Mouse (Mus musculus) layer of hippocampus, adult 18-20 months (tissue): ENCODE measurements at regions not wholly inside any gene's neighbourhood (a gene's known extent, or its start where the extent isn't known, plus 50 kb on each side); places are given as distances from the start of the nearest gene placed in this dataset.

Experiments used
- DNase-seq, 2 experiments: peaks; one replicate each; pipeline ENCODE4 v3.0.0; 2022; ENCODE audit warnings: low spot score in 2 of 2

DNA sequence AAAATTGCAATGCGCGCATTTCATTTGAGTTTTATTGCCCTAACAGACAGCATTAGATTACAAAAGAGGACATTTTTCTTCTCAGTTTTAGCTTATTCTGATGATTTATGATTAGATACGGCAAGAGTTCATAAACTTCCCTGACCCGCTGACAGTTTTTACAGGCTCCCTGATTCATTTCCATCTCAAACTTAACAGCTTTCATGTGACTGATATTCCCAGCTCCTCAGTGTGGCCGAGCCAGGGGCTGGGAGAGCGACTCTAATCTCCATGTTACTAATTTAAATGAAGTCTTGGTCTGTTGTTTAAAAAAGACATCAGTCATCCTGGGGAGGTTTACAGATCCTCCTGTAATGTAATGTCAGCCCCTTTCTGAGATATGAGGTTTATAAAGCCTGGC, 355.5 kb upstream of the Prox1 start:
- no peak for DNase-seq

DNA sequence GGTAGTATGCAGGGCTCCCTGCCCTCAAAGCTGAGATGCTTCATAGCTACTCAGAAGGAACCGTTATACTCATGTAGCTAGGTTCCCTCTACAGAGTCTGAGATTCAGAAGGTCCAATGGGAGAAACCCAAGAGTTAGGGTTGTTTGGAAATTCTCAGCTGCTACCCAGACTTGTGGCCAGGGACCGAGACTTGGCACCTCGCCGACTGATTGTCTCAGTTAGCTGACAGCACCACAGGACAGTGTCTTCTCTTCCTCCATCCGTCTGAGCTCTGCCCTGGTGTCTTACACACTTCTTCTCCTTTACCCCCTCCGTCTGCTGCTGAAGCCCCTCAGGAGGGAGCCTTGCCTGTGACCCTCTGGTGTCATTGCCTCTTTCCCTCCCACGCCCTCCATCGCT, 329.6 kb upstream of the Prox1 start:
- no peak for DNase-seq

DNA sequence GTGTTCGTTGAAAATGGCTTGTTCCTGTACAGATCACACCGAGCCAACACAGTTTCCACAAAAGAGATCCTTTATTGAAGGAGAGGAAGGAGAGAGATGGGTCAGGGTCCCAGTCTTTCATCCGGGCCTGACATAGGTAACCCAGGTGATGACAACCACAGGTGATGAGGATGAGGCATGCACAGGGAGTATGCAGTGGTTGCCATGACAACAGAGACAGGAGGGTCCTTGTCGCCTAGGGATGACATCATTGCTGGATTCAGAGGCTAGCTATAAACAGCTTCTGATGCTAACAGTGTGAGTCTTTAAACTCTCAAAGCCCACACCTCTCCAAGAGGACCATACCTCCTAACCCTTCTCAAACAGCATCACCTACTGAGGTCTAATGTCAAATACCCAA, 327.0 kb upstream of the Prox1 start:
- no peak for DNase-seq

DNA sequence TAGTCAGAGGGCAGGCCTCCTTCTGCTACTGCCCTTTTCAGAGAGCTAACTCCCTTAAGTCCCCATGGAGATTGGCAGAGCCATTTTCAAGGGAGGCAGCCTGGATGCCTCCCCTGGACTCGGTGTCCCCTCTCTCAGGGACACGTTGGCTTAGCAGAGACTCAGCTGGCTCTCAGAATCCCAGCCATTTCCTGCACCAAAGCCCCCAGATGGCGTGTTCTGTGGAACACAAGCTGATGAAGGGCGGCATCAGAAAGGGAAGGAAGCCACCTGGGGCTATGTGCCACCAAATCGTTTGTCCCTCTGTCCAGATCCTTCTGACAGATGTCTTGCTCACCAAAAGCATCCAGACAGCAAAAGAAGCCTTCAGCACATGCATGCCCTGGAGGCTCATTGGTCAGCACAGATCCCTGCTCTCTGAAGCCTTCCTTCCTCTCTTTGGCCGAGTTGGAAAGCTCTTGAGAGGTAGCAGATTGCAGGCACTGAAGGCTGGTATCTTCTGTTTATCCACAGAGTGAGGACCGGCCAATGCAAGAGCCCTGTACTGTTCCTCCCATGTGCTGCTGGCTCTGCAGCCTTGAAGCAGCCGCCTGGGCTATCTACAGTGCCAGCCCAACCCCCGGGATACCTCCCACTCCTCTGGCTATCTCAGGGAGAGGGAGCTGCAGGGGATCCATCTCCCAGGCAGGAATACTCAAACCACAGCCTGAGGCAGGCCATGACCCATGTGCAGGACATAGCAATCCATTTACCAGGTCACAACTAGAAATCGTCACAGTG, 325.4 kb upstream of the Prox1 start:
- peak; percentile 32 to 57 for DNase-seq

DNA sequence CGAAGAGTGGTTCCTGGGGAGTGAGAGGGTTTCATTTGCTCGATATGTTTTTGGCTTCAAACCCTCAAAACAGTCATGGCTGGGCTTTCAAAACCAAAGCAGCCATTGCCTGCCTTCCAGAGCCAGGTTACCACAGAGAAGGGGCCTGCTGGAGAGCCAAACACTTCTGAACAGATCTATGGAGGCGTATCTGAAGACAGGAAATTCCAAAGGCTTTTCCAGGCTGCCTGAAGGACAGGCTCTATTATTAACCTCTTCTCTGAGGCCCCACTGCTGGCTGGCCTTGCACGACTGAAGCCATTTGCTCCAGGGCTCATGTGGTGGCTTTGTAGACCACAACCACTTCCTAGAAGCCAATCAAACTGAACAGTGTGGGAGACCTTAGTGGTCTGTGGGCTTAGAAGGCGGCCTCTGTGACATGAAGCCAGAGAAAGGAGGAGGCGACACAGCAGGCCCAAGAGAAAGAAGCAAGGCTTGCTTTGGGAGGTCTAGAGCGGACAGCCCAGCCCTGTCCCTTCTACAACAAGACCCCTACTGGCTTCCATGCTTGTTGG, 316.1 kb upstream of the Prox1 start:
- DNase-seq: no peak

DNA sequence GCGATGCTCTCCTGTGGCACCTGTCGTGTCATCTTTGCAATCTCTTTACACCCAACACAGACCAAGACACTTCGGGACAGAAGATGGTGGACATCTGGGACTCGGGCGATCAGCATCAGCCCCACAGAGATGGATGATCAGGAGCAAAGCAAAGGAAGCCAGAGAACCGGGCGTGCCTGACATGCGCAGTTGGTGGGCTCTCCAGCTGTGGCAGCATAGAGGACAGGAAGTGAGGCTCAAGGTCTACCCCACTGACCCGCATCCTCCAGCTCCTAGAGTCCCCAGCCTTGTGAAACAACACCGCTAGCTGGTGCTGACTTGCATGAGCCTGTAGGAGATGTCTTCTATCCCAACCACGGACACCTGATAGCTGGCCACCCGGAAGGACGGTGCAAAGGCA, 312.9 kb upstream of the Prox1 start:
- DNase-seq: no peak

DNA sequence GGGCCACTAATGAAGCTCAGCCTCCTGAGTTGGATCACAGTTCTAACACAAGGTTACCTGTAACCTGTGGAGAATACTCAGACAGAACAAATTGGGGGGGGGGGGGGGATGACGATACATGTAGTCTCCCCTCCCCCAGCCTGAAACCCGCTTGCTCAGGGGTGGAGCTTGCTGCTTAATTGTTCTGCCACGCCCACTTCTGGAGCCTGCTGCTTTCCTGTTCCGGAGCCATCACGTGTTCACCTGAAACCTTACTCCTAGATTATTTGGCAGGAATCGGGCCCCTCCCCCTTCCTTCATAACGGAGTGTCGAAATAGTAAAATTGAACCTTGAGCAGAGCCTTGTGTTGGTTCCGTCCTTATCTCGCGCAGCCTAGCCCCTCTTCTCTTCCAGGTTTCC, 310.6 kb upstream of the Prox1 start:
- no peak for DNase-seq

DNA sequence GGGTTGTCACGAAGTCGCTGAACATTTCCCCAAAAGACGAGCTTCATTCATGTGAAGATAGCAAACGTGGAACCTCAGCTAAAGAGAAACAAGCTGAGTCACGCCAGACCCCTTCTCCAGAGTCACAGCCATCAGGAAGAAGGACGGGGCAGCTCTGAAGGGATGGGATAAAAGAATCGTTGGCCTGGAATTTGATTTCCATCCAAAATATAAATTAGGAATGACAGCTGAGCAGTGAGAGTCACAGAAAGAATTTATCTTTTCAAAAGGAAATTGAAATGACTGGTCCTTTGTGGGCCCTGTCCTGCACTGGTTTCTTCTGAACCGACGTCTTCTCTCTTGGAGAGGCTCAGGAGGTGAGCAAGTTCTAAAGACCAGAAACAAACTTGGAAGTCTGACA, 310.1 kb upstream of the Prox1 start:
- DNase-seq: no peak

DNA sequence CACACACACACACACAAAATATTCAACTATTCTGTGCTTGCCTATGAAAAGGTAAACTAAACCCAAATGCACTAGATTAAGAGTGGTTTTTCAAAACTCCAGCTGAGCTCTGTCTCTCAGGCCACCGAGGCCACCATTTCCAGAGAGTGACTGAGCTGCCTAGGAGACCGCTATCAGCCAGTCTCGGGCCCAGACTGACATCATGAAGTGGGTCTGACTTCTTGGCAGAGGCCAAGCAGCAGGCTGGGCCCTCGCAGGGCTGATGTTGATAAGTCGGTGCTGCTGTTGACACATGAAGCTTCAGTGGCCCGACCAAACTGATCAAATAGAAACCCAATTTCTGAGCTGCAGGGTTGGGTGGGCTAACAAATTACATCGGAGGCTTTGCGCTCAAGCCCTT, 302.2 kb upstream of the Prox1 start:
- DNase-seq: no peak

DNA sequence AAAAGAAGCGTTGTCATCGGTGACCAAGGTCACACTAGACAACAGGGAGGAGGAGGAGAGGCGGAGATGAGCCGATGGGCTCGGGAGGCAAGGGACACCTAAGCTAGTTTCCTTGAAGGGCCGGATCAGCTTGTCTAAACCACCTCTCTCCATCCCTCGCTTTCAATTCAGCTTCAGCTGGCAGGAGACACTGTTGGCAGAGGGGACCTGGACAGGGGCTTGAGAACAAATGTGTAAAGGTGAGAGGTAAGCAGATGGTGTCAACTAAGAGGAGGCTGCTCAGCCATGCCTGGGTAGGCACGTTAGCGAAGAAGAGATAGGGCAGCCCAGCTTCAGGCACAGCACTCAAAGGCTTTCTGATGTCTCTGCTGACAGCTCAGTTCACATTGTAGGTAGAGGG, 299.8 kb upstream of the Prox1 start:
- no peak for DNase-seq

DNA sequence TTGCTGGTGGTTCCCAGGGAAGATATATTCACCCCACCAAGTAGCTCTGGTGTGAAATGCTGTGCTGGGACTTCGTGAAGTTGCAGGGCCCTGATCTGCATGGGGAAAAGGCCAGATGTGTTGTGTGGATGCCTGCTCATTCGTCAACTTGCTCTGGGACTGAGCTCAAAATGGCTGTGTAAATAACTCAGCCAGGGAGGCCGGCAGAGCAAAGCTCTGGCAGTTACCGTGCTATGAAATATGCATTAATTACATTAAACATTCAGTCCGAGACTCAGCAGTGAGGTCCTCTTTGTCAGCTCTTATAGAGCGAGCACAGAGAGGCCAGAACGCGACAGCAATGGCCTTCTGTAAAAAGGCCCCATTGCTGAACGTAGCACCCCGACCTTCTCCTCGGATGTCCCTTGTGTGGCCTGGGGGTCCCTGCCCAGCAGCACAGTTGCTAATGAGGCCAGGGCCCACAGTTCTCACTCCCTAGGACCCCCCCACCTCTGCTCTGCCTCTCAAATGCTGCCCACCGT, 287.1 kb upstream of the Prox1 start:
- no peak for DNase-seq

DNA sequence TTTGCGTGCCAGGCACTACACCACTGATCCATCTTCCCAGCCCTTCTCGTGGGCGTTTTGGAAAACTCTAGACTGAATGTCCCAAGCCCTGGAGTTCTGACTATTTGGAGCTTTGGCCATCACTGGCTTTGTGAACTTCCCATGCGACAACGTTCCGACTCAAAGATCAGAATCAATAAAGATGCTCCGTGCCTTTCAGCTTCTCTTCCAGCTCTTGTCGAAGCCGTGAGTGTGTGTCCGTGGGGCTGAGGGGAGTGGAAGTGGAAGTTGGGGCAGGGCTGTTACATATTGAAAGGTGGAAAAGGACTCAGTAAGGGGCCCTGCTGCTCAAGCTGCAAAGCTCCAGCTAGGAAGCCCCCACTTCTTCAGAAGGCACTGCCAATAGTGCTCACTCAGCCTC, 283.0 kb upstream of the Prox1 start:
- no peak for DNase-seq

DNA sequence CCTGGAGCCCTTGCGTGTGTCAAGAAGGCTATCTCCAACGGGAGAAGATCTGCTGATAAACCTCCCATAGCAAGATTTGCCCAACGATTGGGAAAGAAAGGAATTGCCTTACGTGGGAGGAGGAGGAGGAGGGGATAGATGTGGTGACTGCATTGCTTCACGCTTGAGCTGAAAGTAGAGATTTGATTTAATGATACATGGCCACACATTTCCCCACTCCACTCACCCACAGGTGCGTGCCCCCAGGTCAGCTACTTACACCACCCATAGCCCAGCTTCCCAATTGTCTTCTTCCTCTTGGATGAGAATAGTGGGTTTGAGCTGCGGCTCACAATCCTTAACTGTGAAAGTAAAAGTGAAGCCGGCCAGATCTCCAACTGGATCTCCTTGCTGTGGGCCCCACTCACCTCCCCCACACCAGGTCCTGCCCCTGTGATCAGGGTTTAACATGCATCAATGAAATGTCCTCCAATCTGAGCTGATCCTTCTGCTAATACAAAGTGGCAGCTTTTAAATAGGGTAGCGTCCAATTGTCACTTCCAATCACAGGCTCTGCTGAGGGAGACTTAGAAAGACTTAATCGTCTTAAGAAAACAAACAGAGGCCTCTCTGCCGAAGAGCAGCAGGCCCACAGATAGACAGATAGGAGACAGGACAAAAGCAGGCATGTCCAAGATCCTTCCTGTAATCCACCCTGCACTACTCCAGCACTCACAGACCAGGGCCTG, 281.8 kb upstream of the Prox1 start:
- no peak for DNase-seq

DNA sequence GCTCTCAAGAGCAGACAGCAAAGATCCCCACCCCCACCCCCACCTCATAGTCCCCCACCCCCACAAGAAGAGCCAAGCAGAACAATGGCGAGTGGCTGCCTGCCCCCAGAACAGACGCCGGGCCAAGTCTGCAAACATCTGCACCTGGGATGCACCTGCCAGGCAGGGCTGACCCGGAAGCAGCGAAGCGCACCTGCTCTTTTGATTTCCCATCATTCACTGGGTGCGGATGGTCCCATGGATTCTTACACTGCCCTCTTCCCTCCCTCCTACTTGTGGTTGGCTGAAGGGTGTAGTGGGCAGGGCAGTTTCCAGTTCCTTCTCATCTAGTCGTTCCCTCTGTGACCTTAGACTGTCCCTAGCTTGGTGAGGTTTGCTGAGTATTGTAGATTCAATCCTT, 277.7 kb upstream of the Prox1 start:
- DNase-seq: no peak

DNA sequence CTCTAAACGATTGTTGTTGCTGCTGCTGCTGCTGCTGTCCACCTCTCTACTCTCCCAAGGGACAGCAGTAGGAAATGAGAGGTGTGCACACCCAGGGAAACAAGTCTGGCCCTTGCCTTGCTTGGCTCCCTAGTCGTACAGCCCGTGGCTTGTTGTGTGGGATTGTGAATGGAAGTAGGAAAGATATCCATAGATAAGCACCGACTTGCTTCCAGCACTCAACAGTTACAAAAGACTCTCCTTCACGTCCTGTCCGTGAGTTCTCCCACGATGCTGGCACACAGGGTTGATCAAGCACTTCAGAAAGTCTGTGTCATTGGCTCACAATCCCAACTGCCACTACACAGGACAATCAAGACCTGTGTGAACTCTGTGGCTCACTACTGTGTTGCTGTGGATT, 276.7 kb upstream of the Prox1 start:
- no peak for DNase-seq

DNA sequence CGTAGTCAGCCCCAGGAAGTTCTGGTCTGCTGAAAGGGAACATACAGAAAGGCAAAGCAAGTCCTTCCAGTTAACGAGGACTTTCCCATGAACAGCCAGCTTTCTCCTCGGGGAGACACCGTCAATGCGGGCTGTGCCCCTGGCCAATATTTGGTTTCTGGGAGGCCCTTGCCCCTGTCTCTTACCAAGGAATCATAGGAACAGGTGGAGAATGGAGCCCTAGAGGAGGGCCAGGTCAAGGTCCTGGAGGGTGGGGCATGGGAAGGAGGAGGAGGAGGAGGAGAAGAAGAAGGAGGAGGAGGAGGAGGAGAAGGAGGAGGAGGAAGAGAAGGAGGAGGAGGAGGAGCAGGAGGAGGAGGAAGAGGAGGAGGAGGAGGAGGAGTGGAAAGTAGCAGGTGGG, 276.2 kb upstream of the Prox1 start:
- DNase-seq: no peak

DNA sequence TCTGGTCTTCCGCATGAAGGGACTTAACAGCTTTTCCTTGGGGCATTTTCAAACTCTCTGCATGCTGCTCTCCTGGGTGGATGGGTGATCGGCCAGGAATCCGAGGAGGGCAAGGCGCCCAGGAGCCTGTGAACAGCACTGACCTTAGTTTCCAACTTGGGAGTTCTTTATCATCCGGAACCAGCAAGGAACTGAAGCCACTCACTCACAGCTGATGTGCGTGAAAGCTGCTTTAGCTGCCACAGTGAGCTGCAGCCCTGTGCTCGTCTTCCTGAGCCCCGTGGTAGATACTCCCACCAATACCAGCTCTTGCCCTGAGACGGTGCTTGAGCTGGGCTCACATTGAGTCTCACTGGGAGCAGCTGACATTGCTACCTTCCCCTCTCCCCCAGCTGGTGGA, 273.9 kb upstream of the Prox1 start:
- DNase-seq: no peak

DNA sequence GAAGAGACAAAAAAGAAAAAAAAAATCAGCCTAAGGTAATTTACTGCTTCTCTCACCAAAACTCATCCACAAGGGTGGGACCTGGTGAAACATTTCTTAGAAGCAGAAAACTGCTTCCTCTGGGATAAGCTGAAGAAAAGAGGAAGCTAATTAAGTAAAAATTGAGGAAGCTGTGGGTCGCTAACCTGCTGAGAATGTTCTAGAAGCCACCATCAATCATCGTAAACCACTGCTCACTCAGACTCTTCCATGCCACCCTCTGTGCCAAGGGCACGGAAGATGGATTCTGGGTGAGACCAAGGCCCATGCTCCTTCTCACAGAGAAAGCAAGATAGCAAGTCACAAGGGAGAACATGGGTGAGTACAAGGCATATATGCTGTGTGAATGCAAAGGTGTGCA, 272.7 kb upstream of the Prox1 start:
- no peak for DNase-seq

DNA sequence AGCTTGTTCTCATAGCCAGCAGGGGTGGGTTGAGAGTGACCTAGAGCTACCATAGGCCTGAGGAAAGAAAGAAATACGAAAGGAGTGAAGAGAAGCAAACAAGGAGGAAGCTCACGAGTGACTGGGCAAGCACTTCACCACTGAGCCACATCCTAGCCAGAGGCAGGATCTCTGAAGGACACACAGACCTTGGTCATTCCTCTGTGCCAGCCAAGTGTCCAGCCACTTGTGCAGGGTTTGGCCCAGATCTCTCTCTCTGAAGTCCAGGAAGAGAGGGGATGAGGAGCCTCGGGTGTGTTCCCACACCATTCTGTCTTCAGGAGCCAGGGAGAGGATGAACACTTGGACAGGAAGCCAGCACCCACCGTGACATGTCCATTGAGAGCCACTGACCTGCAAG, 271.7 kb upstream of the Prox1 start:
- no peak for DNase-seq

DNA sequence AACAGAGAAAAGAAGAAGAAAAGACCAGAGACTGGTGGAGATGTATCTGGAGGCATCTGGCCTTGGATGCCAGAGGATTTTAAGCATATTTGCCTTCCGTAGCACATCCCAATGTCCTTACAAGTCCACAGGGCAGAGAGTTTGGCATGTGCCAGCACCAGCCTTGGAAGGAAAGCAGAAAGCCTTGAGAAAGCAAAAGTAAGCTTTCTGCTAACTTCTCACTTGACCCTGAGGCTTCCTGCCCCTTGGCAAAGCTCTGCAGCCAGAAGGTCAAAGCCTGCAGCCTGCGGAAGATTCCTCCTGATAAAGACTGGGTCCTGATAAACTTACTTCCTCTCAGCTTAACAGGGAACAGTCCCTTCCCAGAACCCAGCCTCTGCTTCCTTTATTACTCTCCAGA, 268.3 kb upstream of the Prox1 start:
- no peak for DNase-seq

DNA sequence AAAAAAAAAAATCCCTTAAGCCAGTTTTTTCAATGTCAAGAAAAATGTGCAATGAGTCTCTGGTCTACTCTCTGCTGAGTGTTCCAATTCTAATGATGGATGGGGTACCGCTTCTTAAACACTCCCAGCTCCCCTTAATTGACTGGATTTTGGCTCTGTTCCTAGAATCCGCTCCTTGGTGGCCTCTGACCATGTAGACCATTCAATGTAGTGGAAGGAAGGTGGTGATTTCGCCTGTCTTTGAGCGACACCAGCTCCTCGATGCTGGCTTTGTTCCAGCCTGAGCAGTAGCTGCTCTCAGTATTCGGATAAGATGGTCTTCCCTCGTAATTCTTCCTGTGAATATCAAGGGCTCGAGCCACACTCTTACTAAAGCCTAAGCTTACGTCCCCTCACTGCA, 252.4 kb upstream of the Prox1 start:
- no peak for DNase-seq

DNA sequence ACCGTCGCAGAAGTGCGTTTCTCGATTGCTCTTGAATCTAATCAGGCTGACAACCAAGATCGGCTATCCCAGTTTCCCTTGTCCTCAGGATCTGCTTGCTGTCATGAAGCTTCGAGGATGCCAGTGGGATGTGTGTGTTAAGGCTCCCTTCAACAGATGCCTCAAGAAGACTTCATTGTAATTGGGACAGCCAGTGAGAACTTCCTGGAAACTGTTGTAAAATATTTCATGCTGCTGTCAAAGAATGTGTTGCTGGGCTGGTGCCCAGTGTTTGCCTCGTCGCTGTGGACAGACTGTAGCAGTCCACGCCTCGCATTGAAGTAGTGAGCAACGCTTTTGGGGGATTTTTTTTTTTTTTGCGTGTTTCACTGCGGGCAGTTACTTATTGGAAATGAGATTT, 249.2 kb upstream of the Prox1 start:
- DNase-seq: peak in 1 of 2 experiments; percentile 30

DNA sequence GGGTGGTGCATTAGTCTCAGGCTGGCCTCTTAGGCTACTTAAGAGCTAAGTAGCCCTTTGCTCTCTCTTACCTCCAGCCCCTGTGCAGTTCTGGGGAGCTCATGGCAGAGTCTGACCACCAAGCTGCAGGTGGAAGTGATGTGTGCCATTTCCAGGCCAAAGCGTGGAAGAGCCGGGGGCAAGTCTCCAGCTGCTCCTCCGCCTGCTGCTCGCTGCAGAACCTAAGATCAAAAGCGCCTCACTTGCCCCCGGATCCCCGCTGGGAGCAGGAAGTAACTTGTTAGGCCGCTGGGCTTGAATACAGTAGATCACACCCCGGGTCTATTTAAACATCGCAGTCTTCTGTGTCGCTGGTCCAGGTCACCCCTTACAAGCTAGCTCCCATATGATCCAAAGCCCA, 246.8 kb upstream of the Prox1 start:
- no peak for DNase-seq
